Mouse (Mus musculus) small intestine, adult 2 months (tissue): ENCODE data around the gene Acaca.

Source experiments
- CTCF ChIP-seq: fragments of 200-500 bp; IDR thresholded peaks from 2 replicates; pipeline ENCODE4 v1.5.1; 2012; ENCODE audit warnings: low read depth, mild to moderate bottlenecking, control low read depth, inconsistent platforms, low read length, moderate library complexity, mixed read lengths; ENCODE audit not compliant: insufficient replicate concordance, insufficient read length; ENCODE audit errors: extremely low read depth
- POLR2A ChIP-seq: fragments of 200-500 bp; IDR thresholded peaks from 2 replicates; pipeline ENCODE4 v1.6.1; 2012; ENCODE audit warnings: low read depth, mild to moderate bottlenecking, control low read depth, inconsistent platforms, low read length, moderate library complexity

- TF ChIP-seq POLR2A (no peak), CTCF (no peak)
Measured at GRCm38 (mm10) chr11:84164561-84164960, 35.1 kb downstream of the Acaca start.
